Mouse (Mus musculus) C2C12 (cell line): ENCODE data around the gene Ing3. TPM values are rescaled to one million over a fixed set of nuclear protein-coding genes. Genes with fewer than 3 reads are reported as not detected.

Experiments used
- H3K27me3 ChIP-seq: one replicate; pipeline ENCODE4 v1.6.1; 2011; ENCODE audit not compliant: control insufficient read depth, insufficient read depth, insufficient read length
- H3K36me3 ChIP-seq: one replicate; pipeline ENCODE4 v1.6.1; 2011; ENCODE audit not compliant: control insufficient read depth, insufficient read depth
- H3K4me3 ChIP-seq: one replicate; pipeline ENCODE4 v1.5.1; 2011; ENCODE audit warnings: mild to moderate bottlenecking, control low read depth; ENCODE audit not compliant: poor library complexity, insufficient read depth, severe bottlenecking
- H3K79me2 ChIP-seq: one replicate; pipeline ENCODE4 v1.6.1; 2011; ENCODE audit not compliant: control insufficient read depth, insufficient read depth
- H3K79me3 ChIP-seq: one replicate; pipeline ENCODE4 v1.6.1; 2011; ENCODE audit warnings: low read depth, control low read depth
- H3ac ChIP-seq: one replicate; pipeline ENCODE3; 2011; ENCODE audit warnings: low read depth; ENCODE audit not compliant: control insufficient read depth, insufficient read length
- CEBPB ChIP-seq: IDR thresholded peaks from one replicate; pipeline ENCODE4 v1.6.1; 2011; ENCODE audit warnings: low read depth, mild to moderate bottlenecking, control low read depth, moderate library complexity
- CTCF ChIP-seq: IDR thresholded peaks from one replicate; pipeline ENCODE4 v1.5.1; 2011; ENCODE audit not compliant: control insufficient read depth, insufficient read depth, insufficient read length
- FOSL1 ChIP-seq: IDR thresholded peaks from one replicate; pipeline ENCODE4 v1.8.0; 2011; ENCODE audit warnings: mild to moderate bottlenecking, low read length; ENCODE audit not compliant: poor library complexity, insufficient read depth, severe bottlenecking
- MAX ChIP-seq: IDR thresholded peaks from one replicate; pipeline ENCODE4 v1.6.1; 2011; ENCODE audit warnings: mild to moderate bottlenecking, control low read depth
- MYOD1 ChIP-seq: IDR thresholded peaks from one replicate; pipeline ENCODE4 v1.6.1; 2011; ENCODE audit warnings: low read depth; ENCODE audit not compliant: control insufficient read depth, insufficient read length
- MYOG ChIP-seq: IDR thresholded peaks from one replicate; pipeline ENCODE4 v1.6.1; 2011; ENCODE audit not compliant: control insufficient read depth, insufficient read length; ENCODE audit errors: extremely low read depth
- USF1 ChIP-seq: IDR thresholded peaks from one replicate; pipeline ENCODE4 v1.6.1; 2011; ENCODE audit warnings: low read depth, mild to moderate bottlenecking, control low read depth, moderate library complexity
- long read RNA-seq, 2 experiments: library from polyadenylated mRNA; unstranded; transcript quantifications; one replicate each; pipeline ENCODE4 v2.0.0; 2019 to 2020
- polyA plus RNA-seq: library from polyadenylated mRNA; unstranded; fragments of >200 nt; fragmentation: generic; extraction: Trizol; gene quantifications from one replicate; pipeline ENCODE4 v1.2.1, GENCODE M21; 2012; ENCODE audit warnings: missing spikeins

The Ing3 gene
- 9.5 TPM for polyA plus RNA-seq
- long read RNA-seq, experiment 1, transcript Ing3-201 (12 exons, 3,800 nt) = major isoform, 7 of 16 reads
- long read RNA-seq, experiment 1, partial matches to known transcripts = 5 of 16 reads
- long read RNA-seq, experiment 1, other reads (novel, unspliced or antisense) = 2 of 16 reads
- long read RNA-seq, experiment 2, transcript Ing3-201 (12 exons, 3,800 nt) = major isoform, 64 of 110 reads
- long read RNA-seq, experiment 2, transcript Ing3-202 (12 exons, 2,546 nt) = minor isoform, 8 of 110 reads
- long read RNA-seq, experiment 2, partial matches to known transcripts = 27 of 110 reads
- long read RNA-seq, experiment 2, other reads (novel, unspliced or antisense) = 11 of 110 reads

DNA sequence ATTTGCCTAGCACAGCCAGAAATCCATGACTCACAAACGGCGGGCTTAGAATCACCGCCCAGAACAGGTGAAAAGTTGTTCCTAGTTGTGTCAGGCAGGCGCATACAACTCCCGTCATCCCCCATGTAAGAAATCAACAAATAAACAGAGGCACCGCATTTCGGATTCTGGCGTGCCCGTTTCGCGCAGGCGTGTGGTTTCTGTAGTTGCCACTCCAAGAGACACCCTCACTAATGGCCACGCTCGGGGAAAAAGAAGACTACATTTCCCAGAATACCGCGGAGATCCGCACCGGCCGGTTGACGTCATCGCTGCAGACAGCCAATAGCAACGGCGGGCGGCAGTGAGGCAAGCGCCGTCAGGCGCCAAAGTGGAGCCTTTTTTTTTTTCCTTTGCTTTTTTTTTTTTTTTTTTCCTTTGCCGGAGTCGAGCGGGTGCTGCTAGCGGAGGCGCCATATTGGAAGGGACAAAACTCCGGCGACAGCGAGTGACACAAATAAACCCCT lies at the start of gene Ing3:
Gene Ing3 (plus strand): TSS at position 346 of the 506 bp plus-strand sequence.
- Histone ChIP-seq H3ac (peak within 1 kb of the TSS; percentile 82), H3K4me3 (peak within 1 kb of the TSS; percentile 52), H3K27me3 (no peaks in the 10 kb centered on the region), H3K79me2 (peaks cover 19% of the 10 kb centered on the region), H3K79me3 (peaks cover 14% of the 10 kb centered on the region), H3K36me3 (peaks cover 15% of the 10 kb centered on the region)
- TF ChIP-seq CEBPB (no peak), USF1 (no peak), CTCF (no peak), FOSL1 (no peak), MYOG (no peak), MAX (no peak), MYOD1 (peak; percentile 63)

DNA sequence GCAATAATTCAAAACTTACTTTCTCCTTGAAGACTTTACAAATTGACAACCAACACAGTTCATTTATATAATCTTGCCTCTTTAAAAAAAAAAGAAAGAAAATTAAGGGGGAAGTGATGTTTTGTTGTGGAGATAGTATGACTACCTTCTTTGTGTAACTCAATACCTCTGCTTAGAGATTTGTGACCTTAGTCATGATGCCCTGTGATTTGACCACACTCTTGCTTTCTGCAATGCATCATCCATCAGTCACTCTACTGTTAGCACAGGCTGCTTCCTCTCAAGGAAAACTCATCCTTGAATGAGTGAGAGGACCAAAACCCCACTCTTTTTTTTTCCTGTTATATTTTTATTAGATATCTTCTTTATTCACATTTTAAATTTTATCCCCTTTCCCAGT lies 39.7 kb upstream of the Ing3 start:
- H3K79me2 ChIP-seq = no peaks in the 10 kb centered on the region
- no peaks in the 10 kb centered on the region for H3K79me3 ChIP-seq
- no peak overlapping the region for H3K4me3 ChIP-seq
- H3ac ChIP-seq = no peak overlapping the region
- TF ChIP-seq MYOD1 (peak; percentile 45), CEBPB (no peak), CTCF (no peak), USF1 (no peak), FOSL1 (peak; percentile 90)
- no peaks in the 10 kb centered on the region for H3K27me3 ChIP-seq
- H3K36me3 ChIP-seq = no peaks in the 10 kb centered on the region

DNA sequence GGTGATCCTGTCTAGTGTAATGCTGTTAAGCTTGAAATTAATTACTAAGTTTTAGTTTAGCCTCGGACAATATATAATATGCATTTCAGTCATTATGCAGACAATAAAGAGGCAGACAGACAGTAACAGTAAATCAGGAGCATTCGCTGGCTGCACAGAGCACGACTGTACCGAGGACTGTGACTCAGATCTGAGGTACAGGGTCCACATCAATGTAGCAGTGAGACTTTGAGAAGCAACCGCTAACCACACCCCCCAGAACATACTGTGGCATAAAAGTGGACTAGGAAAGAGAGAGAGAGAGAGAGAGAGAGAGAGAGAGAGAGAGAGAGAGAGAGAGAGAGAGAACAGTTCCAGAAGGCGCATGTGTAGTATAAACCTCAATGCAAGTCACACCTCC lies 38.6 kb upstream of the Ing3 start:
- Histone ChIP-seq H3K4me3 (no peak overlapping the region), H3K27me3 (no peaks in the 10 kb centered on the region), H3ac (no peak overlapping the region), H3K36me3 (no peaks in the 10 kb centered on the region), H3K79me3 (no peaks in the 10 kb centered on the region), H3K79me2 (no peaks in the 10 kb centered on the region)
- no peak for TF ChIP-seq USF1
- no peak for TF ChIP-seq CTCF
- TF ChIP-seq MAX = no peak
- TF ChIP-seq CEBPB = no peak
- TF ChIP-seq MYOD1 = no peak
- TF ChIP-seq MYOG = no peak
- no peak for TF ChIP-seq FOSL1

DNA sequence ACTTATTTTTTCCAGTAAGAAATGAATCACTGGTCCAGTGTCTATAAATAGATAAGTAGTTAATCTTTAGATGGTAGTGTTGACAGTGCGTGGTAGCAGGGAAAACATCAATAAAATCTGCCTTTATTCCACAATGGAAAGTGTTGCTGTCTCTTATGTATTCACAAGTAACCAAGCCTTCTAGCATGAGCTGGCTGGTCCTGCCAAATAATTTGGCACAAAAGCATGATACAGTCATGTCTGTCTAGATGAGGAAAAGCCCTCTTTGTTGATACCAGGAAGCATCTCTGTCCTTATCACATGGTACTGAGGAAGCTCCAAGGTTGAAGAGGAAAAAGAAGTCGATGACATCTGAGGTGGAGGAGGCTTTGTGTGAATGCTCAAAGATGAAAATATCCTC lies 32.8 kb upstream of the Ing3 start:
- no peaks in the 10 kb centered on the region for H3K27me3 ChIP-seq
- H3K79me3 ChIP-seq = no peaks in the 10 kb centered on the region
- H3K36me3 ChIP-seq = no peaks in the 10 kb centered on the region
- H3K4me3 ChIP-seq = no peak overlapping the region
- no peak overlapping the region for H3ac ChIP-seq
- TF ChIP-seq MAX (no peak), MYOG (no peak), USF1 (no peak), CTCF (no peak), FOSL1 (no peak), CEBPB (no peak), MYOD1 (no peak)
- no peaks in the 10 kb centered on the region for H3K79me2 ChIP-seq

DNA sequence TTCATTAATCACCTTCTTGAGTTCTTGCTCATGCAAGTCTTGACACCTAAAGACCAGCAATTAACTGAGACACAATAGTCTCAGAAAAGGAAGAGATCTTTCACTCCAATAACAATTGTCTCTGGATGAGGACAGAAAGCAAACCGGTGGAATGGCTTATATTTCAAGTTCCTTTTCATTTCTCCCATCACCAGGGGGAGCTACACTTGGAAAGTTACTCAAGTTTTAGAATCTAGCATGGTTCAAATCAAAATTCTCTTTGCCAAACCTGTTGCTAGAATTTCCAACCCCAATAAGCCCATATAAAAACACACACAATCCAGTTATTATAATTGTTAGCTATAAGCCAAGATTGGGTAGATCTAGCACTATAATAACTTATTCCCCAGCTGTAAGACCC lies 25.2 kb upstream of the Ing3 start:
- Histone ChIP-seq H3K79me3 (no peaks in the 10 kb centered on the region), H3ac (no peak overlapping the region), H3K36me3 (no peaks in the 10 kb centered on the region), H3K79me2 (no peaks in the 10 kb centered on the region), H3K27me3 (no peaks in the 10 kb centered on the region), H3K4me3 (no peak overlapping the region)
- TF ChIP-seq MYOG = no peak
- TF ChIP-seq MYOD1 = no peak
- no peak for TF ChIP-seq CTCF
- TF ChIP-seq MAX = no peak
- TF ChIP-seq CEBPB = no peak
- TF ChIP-seq USF1 = no peak
- no peak for TF ChIP-seq FOSL1
